8 mouse cellular contexts compared by ENCODE assay signal in the genomic region with DNA sequence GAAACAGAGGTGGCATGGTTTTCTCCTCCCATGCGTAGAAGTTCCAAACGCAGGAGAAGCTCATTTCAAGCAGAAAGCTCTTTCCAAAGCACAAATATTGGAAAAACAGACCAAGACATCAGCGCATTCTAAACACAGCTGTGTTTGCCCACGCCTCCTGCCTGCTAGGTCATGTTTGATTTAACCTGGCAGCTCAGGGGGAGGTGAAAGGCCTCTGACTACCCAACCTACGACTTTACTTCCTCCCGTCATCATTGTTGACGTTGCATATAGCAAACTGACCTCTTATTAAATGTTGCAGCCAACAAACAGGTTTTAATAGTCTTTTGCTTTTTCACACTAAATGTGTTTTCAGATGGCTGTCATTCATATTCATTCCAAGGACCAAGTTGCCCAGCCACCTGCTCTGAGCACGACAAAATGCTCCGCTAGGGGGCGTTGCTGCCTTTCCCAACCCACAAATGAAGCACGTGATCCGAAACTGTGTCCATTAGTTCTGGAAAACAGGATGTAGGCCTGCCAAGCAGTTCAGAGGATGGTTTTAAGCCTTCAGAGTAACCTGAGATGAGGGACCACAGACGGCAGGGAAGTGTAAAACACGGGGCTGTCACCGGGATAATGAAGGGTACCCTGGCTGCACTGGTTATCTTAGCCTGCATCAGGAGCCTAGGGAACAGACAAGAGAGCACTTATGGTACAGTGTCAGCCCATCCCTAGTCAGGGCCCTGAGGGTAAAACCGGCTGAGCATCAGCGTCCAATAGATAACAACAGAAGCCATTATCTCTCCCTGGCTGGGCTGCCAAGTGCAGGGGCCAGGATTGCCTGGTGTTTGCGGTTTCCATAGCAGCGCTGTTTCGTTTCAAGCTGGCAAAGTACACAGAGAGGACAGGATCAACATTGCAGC.
DNase-seq lines count a peak whose midpoint lies in the region; ATAC-seq and TF ChIP-seq lines count a peak whose summit lies in the region.

No protein-coding gene starts in this region.

- no peak overlapping the region for H3K27ac ChIP-seq in embryonic facial prominence, embryonic 11.5 days (replicated peaks; ENCODE audit: low read depth, low read length)
- H3K27ac ChIP-seq in midbrain, embryonic 12.5 days (replicated peaks), result peak overlapping the region; percentile 54
- no peak overlapping the region; the same call in 1 of the 2 replicates for H3K27ac ChIP-seq in stomach, postnatal 0 days (replicated peaks)

- TF ChIP-seq CTCF in stomach, postnatal 0 days (IDR thresholded peaks at IDR 0.05; ENCODE audit: low read depth), result peak; percentile 81

- H3K27me3 ChIP-seq in embryonic facial prominence, embryonic 11.5 days (ENCODE audit: control insufficient read depth, insufficient read depth, low read length), result no peaks in the 10 kb centered on the region
- H3K27me3 ChIP-seq in midbrain, embryonic 12.5 days, result peaks cover 7% of the 10 kb centered on the region; the same call in 1 of the 2 replicates
- no peaks in the 10 kb centered on the region for H3K27me3 ChIP-seq in stomach, postnatal 0 days (ENCODE audit: control insufficient read depth, insufficient read depth, low read length)

- no peaks in the 10 kb centered on the region; the same call in 1 of the 2 replicates for H3K4me1 ChIP-seq in embryonic facial prominence, embryonic 11.5 days (ENCODE audit: control insufficient read depth, insufficient read depth, low read length)
- H3K4me1 ChIP-seq in midbrain, embryonic 12.5 days, result peaks cover 12% of the 10 kb centered on the region
- H3K4me1 ChIP-seq in stomach, postnatal 0 days (replicated peaks; ENCODE audit: control insufficient read depth, insufficient read depth), result peaks cover 3% of the 10 kb centered on the region

- no peak for TF ChIP-seq EP300 in stomach, postnatal 0 days (optimal IDR thresholded peaks at IDR 0.05)

- no peaks in the 10 kb centered on the region for H3K9me3 ChIP-seq in embryonic facial prominence, embryonic 11.5 days (replicated peaks; ENCODE audit: control insufficient read depth, low read length)
- H3K9me3 ChIP-seq in midbrain, embryonic 12.5 days, result no peaks in the 10 kb centered on the region
- H3K9me3 ChIP-seq in stomach, postnatal 0 days (ENCODE audit: control insufficient read depth, low read length), result no peaks in the 10 kb centered on the region

- peak; percentile 26 to 34 for DNase-seq in urinary bladder, adult 18-20 months (ENCODE audit: low spot score in 2 of 2)
- DNase-seq in urinary bladder, postnatal 10 days (ENCODE audit: low spot score), result no peak
- peak; percentile 60 for DNase-seq in embryonic facial prominence, embryonic 11.5 days (ENCODE audit: low spot score)
- DNase-seq in kidney, adult 11 months, result peak; percentile 51
- peak; percentile 23 to 31 for DNase-seq in left cerebral cortex, postnatal 36 days (ENCODE audit: low spot score in 2 of 2)
- DNase-seq in stomach, postnatal 0 days (ENCODE audit: low spot score), result peak; percentile 84

- no peak overlapping the region for H3K4me2 ChIP-seq in embryonic facial prominence, embryonic 11.5 days (ENCODE audit: low read depth, low read length)
- no peak overlapping the region for H3K4me2 ChIP-seq in midbrain, embryonic 12.5 days (replicated peaks)
- H3K4me2 ChIP-seq in stomach, postnatal 0 days (replicated peaks; ENCODE audit: low read depth), result no peak overlapping the region

- no peaks in the 10 kb centered on the region for H3K36me3 ChIP-seq in embryonic facial prominence, embryonic 11.5 days (replicated peaks; ENCODE audit: control insufficient read depth, insufficient read depth, low read depth, low read length)
- no peaks in the 10 kb centered on the region for H3K36me3 ChIP-seq in midbrain, embryonic 12.5 days
- no peaks in the 10 kb centered on the region for H3K36me3 ChIP-seq in stomach, postnatal 0 days (ENCODE audit: control insufficient read depth, insufficient read depth, low read length)

- 29% methylated on average over 20 of the region's 20 CpGs for WGBS in embryonic facial prominence, embryonic 11.5 days
- 43% methylated on average over 20 of the region's 20 CpGs for WGBS in midbrain, embryonic 12.5 days
- WGBS in stomach, postnatal 0 days, result 26% methylated on average over 20 of the region's 20 CpGs

- no peak overlapping the region for H3K9ac ChIP-seq in embryonic facial prominence, embryonic 11.5 days (replicated peaks; ENCODE audit: low read length)
- H3K9ac ChIP-seq in midbrain, embryonic 12.5 days (replicated peaks), result no peak overlapping the region
- no peak overlapping the region for H3K9ac ChIP-seq in stomach, postnatal 0 days (ENCODE audit: low read length)

- intact Hi-C loops in left cerebral cortex, postnatal 36 days (cut with DNase I), result no loop called here

- no peak overlapping the region for H3K4me3 ChIP-seq in embryonic facial prominence, embryonic 11.5 days (ENCODE audit: low read depth, low read length)
- no peak overlapping the region for H3K4me3 ChIP-seq in midbrain, embryonic 12.5 days
- no peak overlapping the region for H3K4me3 ChIP-seq in stomach, postnatal 0 days (ENCODE audit: low read depth, low read length)

- ATAC-seq in embryonic facial prominence, embryonic 11.5 days (replicated peaks; ENCODE audit: insufficient number of reproducible peaks, low FRiP score, low TSS enrichment, low read depth), result peak; percentile 51
- peak; percentile 33; the same call in 1 of the 2 replicates for ATAC-seq in granulocyte monocyte progenitor cell, adult 5-6 weeks (replicated peaks; ENCODE audit: poor library complexity, severe bottlenecking)
- peak; percentile 74 for ATAC-seq in midbrain, embryonic 12.5 days (ENCODE audit: low FRiP score, low read depth)
- ATAC-seq in stomach, postnatal 0 days (ENCODE audit: low FRiP score, low TSS enrichment), result peak; percentile 90

Comparison
In these comparisons a context has a peak if more than half of its experiments do, and no peak if none do; other contexts are left out.
1. ATAC-seq: peak in every context shown above with its lines; median percentile 90 in stomach, postnatal 0 days; 74 in midbrain, embryonic 12.5 days; 51 in embryonic facial prominence, embryonic 11.5 days; 33 in granulocyte monocyte progenitor cell, adult 5-6 weeks.